Mouse (Mus musculus) cerebral cortex, adult 2 months (tissue): ENCODE measurements around the gene Tigar.

Experiments used
- WGBS: fragments of 180-500 bp; shearing (Covaris S2); methylation state at CpG from one replicate; pipeline ENCODE4 v1.1.7; 2018; 5-methylcytosine and 5-hydroxymethylcytosine counted together

Tigar gene

DNA sequence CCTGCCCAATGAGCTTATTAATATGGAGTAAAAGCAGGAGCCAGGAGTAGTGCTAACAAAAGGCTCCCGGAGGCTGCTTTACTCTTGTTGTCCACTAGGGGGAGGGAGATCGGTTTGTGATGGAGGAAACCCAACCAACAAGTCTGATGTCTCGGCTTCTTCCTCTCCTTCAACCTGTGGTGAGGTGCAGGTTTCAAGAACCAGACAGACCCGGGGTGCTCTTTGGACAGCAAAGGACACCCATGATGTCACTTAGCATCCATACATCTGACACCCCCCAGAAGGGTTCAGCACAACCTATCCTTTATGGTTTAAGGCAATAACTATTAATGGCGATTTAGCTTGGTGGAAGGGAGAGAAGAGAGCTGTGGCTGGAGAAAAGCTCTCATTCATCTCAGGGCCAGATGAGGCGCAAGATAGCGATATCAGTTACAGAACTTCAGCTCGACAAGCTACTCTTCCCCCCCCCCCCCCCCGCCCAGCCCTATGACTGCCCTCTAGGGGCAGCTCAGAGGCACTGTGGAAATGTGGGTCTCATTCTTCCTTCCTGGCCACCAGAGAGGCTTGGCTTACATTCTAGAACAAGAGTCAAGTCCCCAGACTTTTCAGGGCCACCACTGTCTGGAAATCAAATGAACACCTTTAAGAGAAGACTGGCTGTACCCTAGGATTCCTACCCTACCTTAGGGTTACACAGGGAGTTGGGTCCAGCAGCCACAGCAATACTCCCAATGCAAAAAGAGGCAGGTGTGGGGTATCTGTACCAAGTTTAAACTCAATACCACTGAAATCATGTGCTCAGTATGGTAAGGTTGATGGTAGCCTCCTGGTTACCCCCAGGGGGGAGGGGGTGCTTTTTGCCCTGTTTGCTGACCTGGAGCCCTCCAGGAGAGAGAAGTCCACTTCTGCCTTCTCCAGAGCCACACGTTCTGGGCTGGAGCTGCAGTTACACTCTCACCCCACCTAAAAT is 33.1 kb upstream of the Tigar start:
- WGBS = 15% methylated on average over 10 of the region's 10 CpGs

DNA sequence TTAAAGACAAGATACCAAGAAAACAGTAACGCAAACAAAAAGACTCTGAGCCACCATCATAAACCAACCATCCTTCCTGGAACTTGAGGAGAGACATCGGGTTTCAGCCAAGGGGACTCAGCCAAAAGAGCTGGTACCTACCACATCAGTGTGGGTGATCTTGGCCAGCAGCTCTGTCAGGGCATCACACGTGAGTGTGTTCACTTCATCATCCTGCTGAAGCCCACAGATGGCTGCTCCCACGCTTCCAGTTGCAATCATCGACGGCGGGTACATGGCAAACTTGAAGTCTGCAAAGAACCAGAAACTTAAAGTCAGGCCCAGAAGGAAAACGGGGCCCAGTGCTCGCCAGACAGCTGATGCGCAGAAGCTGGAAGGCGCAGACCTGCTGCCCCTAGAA is 29.6 kb upstream of the Tigar start:
- 56% methylated on average over 11 of the region's 11 CpGs for WGBS

GRCm38 (mm10) chr6:127133433-127134245 is 24.3 kb upstream of the Tigar start:
- 36% methylated on average over 16 of the region's 16 CpGs for WGBS

GRCm38 (mm10) chr6:127132719-127133118 is 23.4 kb upstream of the Tigar start:
- WGBS = 63% methylated on average over 3 of the region's 3 CpGs

DNA sequence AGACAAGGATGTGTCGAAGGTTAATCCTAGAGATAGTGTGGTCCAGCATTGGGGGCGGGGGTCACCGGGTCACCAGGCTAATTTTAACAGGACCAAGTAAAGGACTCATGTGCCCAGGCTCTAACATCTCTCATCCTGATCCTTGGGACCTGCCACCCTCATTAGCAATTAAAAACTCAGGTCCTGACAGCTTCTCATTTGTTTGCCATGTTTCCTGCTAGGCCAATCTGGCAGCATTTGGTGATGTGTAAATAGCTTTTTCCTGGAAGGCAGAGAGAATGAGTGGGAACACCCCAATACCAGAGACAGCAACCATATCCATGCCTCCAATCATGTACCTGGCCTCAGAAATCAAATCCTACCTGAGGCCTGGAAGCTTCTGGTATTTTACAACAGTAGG is 22.6 kb upstream of the Tigar start:
- 76% methylated on average over 3 of the region's 3 CpGs for WGBS

GRCm38 (mm10) chr6:127130377-127130776 is 21.0 kb upstream of the Tigar start:
- 31% methylated on average over 13 of the region's 13 CpGs for WGBS

DNA sequence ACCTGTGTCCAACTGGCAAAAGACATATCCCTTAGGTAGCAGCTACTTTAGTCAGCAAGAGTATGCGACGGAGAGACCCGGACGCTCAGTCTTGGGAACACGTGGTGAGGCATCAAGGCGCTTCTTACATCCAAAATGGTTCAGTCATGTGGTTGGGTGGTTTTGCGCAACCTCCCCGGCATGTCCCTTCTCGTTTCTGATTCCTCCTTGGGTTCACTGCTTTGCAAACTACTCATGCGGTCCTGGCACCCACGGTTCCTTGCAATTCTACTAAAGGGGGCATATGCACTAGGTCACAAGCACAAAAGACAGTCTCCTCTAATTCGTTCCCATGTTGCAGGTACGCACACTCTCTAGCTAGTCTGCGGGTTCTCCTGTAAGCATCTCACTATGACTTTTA is 20.3 kb upstream of the Tigar start:
- WGBS = 92% methylated on average over 14 of the region's 14 CpGs

- 94% methylated on average over 7 of the region's 7 CpGs for WGBS
These were observed 14.1 kb upstream of the Tigar start for GRCm38 (mm10) chr6:127123506-127123905.

DNA sequence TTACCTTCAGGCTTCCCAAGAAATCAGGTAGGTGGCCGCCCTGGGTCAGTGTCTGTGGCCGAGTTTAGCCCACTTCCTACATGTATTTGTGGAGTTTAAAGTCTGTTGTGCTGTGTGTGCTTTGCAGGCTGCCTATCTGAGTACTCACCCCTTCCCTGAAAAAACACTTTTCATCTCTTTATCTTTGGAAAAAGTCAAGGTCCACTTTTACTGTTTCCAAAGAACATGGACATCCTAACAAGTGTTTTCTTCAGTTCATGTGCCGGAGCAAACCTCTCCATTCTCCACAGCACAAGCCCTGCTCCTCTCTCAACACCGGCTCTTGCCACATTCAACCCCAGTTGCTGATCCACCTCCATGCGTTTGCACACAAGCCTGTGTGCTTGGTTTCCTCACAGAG is 13.6 kb upstream of the Tigar start:
- WGBS = 88% methylated on average over 5 of the region's 5 CpGs

DNA sequence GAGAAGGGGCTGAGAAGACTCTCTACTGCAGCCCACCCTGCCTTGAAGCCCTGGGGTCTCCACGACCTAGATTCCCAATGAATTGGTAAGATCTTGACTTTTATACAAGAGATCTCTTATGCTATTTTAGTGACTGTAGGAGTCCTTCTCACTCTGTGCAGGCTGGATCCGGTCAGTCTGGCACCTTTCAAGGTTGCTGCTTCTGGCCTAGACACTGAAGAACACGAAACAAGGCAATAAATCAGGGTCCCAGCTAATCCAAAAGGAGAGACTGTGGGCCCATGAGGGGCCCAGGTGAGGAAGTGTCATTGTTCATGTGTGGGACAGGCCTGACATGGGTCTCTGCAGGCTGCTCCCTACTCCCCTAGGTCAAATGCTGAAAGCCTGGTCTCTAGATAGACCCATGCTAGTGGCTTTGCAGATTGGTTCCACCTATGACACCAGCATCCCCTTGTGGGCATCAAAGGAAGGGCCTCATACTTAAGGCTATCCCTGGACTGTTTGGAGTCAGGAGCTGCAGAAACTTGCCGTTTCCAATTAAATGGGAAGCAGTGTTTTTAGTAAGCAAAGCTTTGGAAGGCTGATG is 13.0 kb upstream of the Tigar start:
- WGBS = 65% methylated on average over 4 of the region's 4 CpGs

DNA sequence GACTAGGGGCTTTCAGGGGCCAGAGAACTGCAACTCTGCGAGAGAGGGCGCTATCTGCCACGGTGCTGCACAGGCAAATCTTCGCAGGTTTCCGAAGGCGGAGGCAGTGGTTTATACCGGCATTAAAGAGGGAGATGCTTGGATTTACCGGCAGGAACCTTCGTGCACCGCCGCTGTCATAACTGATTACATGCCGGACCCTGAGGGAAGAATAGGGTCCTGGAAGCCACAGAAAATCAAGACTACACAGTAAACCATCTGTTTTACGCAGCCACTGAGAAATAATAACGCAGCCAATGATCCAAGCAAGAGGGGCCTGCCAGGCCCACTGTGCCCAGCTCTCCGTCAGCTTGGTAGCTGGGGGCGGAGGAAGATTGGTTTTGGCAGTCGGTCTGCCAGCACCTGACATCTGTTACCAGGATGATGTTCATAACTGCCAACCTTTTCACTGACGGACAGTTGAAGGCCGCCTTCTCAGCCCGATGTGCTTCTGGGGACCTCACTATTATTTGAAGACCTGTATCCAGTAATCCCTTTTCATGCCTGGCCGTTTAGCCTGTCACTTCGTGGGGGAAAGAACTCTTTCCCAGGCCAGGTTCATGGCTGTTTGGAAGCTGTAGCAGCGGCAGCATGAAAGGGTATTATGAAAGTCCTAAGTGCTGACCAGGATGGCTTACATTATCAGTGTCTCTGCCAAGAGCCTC is 5.5 kb upstream of the Tigar start:
- WGBS = 64% methylated on average over 23 of the region's 23 CpGs

DNA sequence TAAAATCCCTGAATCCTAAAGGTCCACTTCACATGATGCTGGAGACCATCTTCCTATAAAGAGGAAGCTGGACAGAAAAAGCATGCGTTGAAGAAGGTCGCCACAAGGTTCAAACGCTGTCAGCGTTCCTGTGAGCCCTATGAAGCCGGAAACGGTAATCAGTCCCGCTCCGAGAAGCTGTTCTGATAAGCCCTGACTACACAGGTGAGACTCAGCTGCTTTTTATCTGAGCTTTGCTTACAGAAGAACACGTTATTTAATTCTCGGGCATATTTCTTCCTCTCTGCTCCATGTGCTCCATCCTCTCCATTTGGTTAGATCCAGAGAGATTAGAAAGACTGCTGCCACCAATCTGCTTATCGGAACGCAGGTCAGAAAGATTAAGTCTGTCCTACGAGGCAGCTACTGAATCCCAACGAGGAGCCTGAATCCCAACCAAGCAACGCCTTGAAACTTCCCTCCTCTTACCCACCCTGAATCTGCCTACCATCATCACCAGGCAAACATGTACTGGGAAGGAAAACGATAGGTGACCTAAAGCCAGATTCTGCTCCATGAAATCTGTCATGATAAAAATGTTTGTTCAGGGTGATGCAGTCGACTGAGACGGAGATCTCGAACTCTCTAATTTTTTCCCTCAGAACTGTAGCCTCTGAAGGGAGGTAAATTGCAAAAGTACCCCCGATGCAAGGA is 843 bp downstream of the Tigar start:
- WGBS = 33% methylated on average over 20 of the region's 20 CpGs

DNA sequence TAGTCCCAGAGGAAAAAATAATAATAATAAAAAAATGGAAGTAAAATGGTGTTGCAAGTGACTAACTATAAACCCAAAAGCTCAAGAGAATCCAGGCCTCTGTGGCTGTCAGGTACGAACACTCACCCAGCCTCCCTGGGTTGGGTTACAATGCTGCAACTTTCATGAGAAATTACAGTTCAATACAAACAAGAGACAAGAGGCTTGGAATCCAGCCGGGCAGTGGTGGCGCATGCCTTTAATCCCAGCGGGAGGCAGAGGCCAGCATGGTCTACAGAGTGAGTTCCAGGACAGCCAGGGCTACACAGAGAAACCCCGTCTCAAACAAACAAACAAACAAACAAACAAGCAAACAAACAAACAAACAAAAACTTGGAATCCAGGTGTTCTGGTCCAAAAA is 2.6 kb downstream of the Tigar start:
- WGBS = 55% methylated on average over 5 of the region's 5 CpGs

- 58% methylated on average over 5 of the region's 5 CpGs for WGBS
These were observed 3.2 kb downstream of the Tigar start for GRCm38 (mm10) chr6:127106189-127106588.

- WGBS = 67% methylated on average over 6 of the region's 6 CpGs
These were observed 4.2 kb downstream of the Tigar start for GRCm38 (mm10) chr6:127105107-127105506.

GRCm38 (mm10) chr6:127104396-127105029 is 4.8 kb downstream of the Tigar start:
- 74% methylated on average over 7 of the region's 7 CpGs for WGBS

- WGBS = 71% methylated on average over 6 of the region's 6 CpGs
These were observed 5.7 kb downstream of the Tigar start for GRCm38 (mm10) chr6:127103506-127104275.

DNA sequence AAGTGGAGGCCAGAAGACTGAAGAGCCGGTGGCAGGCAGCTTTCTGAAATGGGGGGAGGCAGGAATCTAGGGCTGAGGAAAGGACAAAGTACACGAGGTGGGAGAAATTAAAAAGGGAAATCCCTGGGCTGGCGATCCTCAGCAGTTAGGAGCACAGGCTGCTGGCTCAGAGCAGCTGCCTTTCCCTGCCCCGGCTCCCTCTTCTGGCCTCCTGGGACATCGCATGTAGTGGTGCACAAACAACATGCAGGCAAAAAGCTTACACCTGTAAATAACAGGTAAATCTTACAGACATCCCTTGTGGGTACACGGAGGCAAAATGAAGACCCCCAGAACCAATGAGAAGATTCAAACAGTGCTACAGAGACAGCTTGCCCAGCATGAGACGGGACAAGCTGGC is 14.8 kb downstream of the Tigar start:
- WGBS = 61% methylated on average over 7 of the region's 7 CpGs

DNA sequence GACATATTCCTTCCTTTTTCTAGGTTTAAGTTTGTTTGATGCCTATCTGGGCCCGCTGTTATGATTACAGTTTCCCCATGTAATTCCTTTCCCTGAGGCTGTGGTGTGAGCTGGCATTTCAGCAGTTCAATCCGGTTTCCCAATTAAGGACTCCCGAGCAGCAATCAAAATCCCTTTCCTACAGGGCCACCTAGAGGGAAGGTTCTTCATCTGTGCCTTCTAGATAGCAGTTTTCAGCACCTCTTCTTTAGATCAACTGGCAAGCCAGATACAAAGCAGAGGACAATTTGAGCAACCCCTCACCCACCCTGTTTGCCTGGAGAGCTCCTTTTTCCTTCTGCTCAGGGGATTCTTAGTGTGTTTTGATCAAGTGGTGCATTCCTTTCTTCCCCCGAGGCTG is 22.6 kb downstream of the Tigar start:
- WGBS = 43% methylated on average over 4 of the region's 4 CpGs

- 77% methylated on average over 6 of the region's 6 CpGs for WGBS
These were observed 27.5 kb downstream of the Tigar start for GRCm38 (mm10) chr6:127081820-127082219.
